Mouse (Mus musculus): ENCODE measurements around the gene Cldn8. TPM values are rescaled to one million over a fixed set of nuclear protein-coding genes. Genes with fewer than 3 reads are reported as not detected.

Gene Cldn8
- polyA plus RNA-seq (2015; fragmentation: Nextera tagmentation; extraction: Ambion mirVana) = 4.1 and 5.4 TPM in 2 replicates

DNA sequence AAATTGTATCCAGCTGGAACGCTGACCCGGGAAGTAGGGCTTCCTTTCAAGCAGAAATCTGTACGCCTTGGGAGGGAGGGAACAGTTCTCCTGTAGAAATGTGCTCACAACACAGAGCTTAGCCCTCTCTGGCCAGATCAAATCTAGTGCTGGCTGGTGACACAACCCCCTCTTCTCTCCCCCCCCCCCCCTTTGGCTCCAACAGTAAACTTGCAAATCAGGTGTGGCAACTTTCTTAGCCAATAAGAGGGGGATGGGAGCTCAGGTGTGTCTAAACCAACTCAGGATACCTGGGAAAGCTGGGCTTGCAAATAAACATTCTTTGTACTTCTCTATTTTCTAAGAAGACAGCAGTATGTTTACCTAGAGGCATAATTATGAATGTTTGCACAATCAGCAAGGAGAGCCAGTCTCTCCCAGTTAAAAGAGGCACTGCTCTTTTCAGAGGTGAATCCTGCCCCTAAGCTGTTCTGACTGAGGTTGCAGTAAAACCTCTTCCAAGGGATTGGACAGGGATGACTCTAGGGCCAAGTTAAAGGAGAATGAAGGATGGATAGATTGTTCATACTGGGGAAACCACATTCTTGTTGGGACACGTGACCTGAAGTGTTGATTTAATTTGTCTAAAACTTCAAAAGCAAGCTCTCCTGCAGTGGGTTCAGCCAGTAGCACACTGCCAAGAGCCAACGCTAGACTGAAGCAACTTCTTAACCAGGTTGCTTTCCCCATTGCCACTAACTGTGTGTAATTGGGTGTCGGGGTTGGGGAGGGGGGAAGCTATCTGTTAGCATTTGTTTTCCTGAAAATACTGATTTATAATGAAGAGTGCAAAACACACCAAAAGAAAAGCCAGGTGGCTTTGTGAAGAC, at the start of gene Cldn8:
TSS of gene Cldn8 (minus strand) at position 139 of the 869 bp plus-strand sequence.
- 67% methylated on average over 6 of the region's 6 CpGs for WGBS
- H3K4me1 ChIP-seq = no peaks in the 10 kb centered on the region
- peak within 1 kb of the TSS; percentile 9; the same call in 1 of the 2 replicates for H3K4me2 ChIP-seq (replicated peaks)
- H3K9me3 ChIP-seq = no peaks in the 10 kb centered on the region
- H3K9ac ChIP-seq = no peak within 1 kb of the TSS
- H3K27ac ChIP-seq = no peak within 1 kb of the TSS
- H3K36me3 ChIP-seq = no peaks in the 10 kb centered on the region
- H3K27me3 ChIP-seq = no peaks in the 10 kb centered on the region
- ATAC-seq (ENCODE audit: low FRiP score, low read depth) = no peak; the same call in 1 of the 2 replicates
- H3K4me3 ChIP-seq = peak within 1 kb of the TSS; percentile 14

- no peak overlapping the region for H3K9ac ChIP-seq
- no peak for ATAC-seq (ENCODE audit: low FRiP score, low read depth)
- H3K4me1 ChIP-seq = no peaks in the 10 kb centered on the region
- no peak overlapping the region for H3K4me2 ChIP-seq (replicated peaks)
- no peaks in the 10 kb centered on the region for H3K9me3 ChIP-seq
- no peak overlapping the region for H3K4me3 ChIP-seq
- WGBS = 84% methylated on average over 4 of the region's 4 CpGs
- H3K36me3 ChIP-seq = no peaks in the 10 kb centered on the region
- H3K27me3 ChIP-seq = no peaks in the 10 kb centered on the region; the same call in 1 of the 2 replicates
- H3K27ac ChIP-seq = no peak overlapping the region
These were observed 49.7 kb upstream of the Cldn8 start for GRCm38 (mm10) chr16:88612712-88613111.

DNA sequence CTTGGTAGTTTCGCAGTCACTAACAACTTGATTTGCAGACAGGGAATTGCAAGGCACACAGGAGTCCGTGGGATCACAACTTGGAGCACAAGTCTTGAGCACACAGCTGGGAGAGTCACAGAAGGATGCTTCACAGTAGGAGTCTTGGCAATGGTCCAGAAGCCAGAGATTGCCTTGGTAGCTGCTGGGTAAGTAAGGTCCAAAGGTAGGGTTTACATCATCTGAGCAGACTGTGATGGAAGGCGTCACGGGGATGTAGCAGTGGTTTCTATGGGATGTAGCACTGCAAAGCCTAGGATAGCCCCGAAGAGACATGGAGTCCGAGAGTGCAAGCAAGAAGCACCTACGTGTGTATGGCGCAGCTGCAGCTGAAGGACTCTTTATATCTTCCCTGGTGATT, 48.9 kb upstream of the Cldn8 start, which contains the start of gene Krtap24-1:
TSS of gene Krtap24-1 (minus strand) at position 358 of the 400 bp plus-strand sequence.
- H3K4me3 ChIP-seq = no peak within 1 kb of the TSS
- WGBS = 92% methylated on average over 8 of the region's 8 CpGs
- H3K4me2 ChIP-seq (replicated peaks) = no peak within 1 kb of the TSS
- no peaks in the 10 kb centered on the region for H3K36me3 ChIP-seq
- no peak within 1 kb of the TSS for H3K27ac ChIP-seq
- no peaks in the 10 kb centered on the region for H3K4me1 ChIP-seq
- no peak within 1 kb of the TSS for H3K9ac ChIP-seq
- H3K27me3 ChIP-seq = no peaks in the 10 kb centered on the region; the same call in 1 of the 2 replicates
- ATAC-seq (ENCODE audit: low FRiP score, low read depth) = no peak
- no peaks in the 10 kb centered on the region for H3K9me3 ChIP-seq

DNA sequence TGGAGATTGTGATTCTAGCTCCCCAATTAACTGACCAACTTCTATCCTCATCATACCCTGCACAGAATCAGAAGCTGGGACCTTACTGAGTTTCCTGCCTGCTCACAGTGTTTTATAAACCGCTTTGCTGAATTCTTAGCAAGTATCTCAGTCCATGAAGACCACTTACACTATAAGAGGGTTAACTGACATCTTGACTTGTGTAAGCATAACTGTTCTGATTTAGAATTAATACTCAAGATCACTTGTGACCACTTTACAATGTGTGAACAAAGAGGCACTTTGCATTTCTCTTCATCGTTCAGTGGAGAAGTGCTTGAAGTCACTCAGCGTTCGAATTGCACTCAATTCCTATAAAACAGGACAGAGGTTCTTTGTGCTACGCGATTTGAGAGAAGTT, 41.6 kb upstream of the Cldn8 start:
- H3K4me3 ChIP-seq = no peak overlapping the region
- H3K9me3 ChIP-seq = no peaks in the 10 kb centered on the region
- ATAC-seq (ENCODE audit: low FRiP score, low read depth) = no peak
- H3K27me3 ChIP-seq = peaks cover 18% of the 10 kb centered on the region
- no peak overlapping the region for H3K9ac ChIP-seq
- no peaks in the 10 kb centered on the region for H3K36me3 ChIP-seq
- 70% methylated on average over 6 of the region's 6 CpGs for WGBS
- H3K27ac ChIP-seq = no peak overlapping the region
- no peak overlapping the region for H3K4me2 ChIP-seq (replicated peaks)
- peaks cover 16% of the 10 kb centered on the region for H3K4me1 ChIP-seq

- ATAC-seq (ENCODE audit: low FRiP score, low read depth) = no peak
- H3K4me3 ChIP-seq = no peak overlapping the region
- WGBS = 43% methylated on average over 1 of the region's 1 CpGs
- no peaks in the 10 kb centered on the region for H3K9me3 ChIP-seq
- peaks cover 22% of the 10 kb centered on the region for H3K4me1 ChIP-seq
- no peak overlapping the region for H3K27ac ChIP-seq
- H3K4me2 ChIP-seq (replicated peaks) = no peak overlapping the region
- H3K36me3 ChIP-seq = no peaks in the 10 kb centered on the region
- peaks cover 26% of the 10 kb centered on the region for H3K27me3 ChIP-seq
- H3K9ac ChIP-seq = no peak overlapping the region
These were observed 39.5 kb upstream of the Cldn8 start for GRCm38 (mm10) chr16:88602464-88602863.

DNA sequence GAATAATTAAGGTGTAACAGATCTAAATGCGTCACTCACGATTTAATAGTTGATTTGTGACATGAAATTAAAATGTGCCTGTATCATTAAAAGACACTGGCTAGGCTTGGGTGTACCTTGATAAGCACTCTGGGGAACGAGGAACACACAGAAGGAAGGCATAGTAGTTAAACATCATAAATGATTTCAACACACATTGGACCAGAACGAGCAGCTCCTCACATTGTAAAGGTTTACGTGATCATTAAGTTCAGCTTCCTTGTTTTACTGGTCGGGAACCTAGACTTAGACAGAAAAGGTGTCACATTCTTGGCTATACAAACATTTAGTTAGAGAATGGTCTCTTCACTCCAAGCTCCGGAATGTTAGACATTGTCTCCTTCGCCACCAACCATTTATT, 37.3 kb upstream of the Cldn8 start:
- Histone ChIP-seq H3K36me3 (no peaks in the 10 kb centered on the region), H3K9ac (no peak overlapping the region), H3K4me3 (no peak overlapping the region), H3K4me2 (replicated peaks) (peak overlapping the region; percentile 56), H3K27ac (no peak overlapping the region), H3K27me3 (peaks cover 40% of the 10 kb centered on the region), H3K4me1 (peaks cover 22% of the 10 kb centered on the region), H3K9me3 (no peaks in the 10 kb centered on the region)
- ATAC-seq (ENCODE audit: low FRiP score, low read depth) = peak; percentile 31; the same call in 1 of the 2 replicates
- WGBS = 16% methylated on average over 8 of the region's 8 CpGs

GRCm38 (mm10) chr16:88599504-88600237, 36.7 kb upstream of the Cldn8 start:
- Histone ChIP-seq H3K9me3 (no peaks in the 10 kb centered on the region), H3K4me2 (replicated peaks) (peak overlapping the region; percentile 56), H3K4me3 (peak overlapping the region; percentile 23), H3K4me1 (peaks cover 22% of the 10 kb centered on the region), H3K27ac (0 out of 2 replicates have a peak overlapping the region, but pooled peaks have one; percentile 15), H3K36me3 (no peaks in the 10 kb centered on the region), H3K9ac (no peak overlapping the region), H3K27me3 (peaks cover 46% of the 10 kb centered on the region)
- WGBS = 3% methylated on average over 16 of the region's 16 CpGs
- ATAC-seq (ENCODE audit: low FRiP score, low read depth) = peak; percentile 88

- Histone ChIP-seq H3K27ac (no peak overlapping the region), H3K4me1 (no peaks in the 10 kb centered on the region), H3K9ac (no peak overlapping the region), H3K4me3 (no peak overlapping the region), H3K4me2 (replicated peaks) (no peak overlapping the region), H3K9me3 (no peaks in the 10 kb centered on the region), H3K36me3 (no peaks in the 10 kb centered on the region), H3K27me3 (peaks cover 27% of the 10 kb centered on the region)
- no peak for ATAC-seq (ENCODE audit: low FRiP score, low read depth)
These were observed 29.8 kb upstream of the Cldn8 start for GRCm38 (mm10) chr16:88592758-88593157.

DNA sequence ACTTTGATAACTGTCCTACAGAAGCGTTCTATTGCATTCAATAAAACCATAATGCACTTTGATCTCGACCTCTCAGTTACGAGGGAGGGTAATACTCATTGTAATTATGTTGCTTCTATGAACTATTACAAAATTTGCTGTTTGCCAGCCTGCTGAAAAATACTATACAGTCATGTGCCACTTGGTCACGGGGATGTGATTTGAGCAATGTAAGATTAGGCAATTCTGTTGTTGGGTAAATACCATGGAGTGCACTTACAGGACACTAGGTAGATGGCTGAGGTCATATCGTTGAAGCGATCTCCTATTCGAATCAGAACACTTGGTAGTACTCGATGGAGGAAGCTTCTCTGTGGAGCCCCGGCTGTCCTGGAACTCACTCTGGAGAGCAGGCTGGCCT, 20.4 kb upstream of the Cldn8 start:
- Histone ChIP-seq H3K4me2 (replicated peaks) (no peak overlapping the region), H3K27me3 (no peaks in the 10 kb centered on the region), H3K36me3 (no peaks in the 10 kb centered on the region), H3K9me3 (no peaks in the 10 kb centered on the region), H3K4me3 (no peak overlapping the region), H3K9ac (no peak overlapping the region), H3K4me1 (no peaks in the 10 kb centered on the region), H3K27ac (no peak overlapping the region)
- ATAC-seq (ENCODE audit: low FRiP score, low read depth) = no peak
- WGBS = 86% methylated on average over 9 of the region's 9 CpGs

DNA sequence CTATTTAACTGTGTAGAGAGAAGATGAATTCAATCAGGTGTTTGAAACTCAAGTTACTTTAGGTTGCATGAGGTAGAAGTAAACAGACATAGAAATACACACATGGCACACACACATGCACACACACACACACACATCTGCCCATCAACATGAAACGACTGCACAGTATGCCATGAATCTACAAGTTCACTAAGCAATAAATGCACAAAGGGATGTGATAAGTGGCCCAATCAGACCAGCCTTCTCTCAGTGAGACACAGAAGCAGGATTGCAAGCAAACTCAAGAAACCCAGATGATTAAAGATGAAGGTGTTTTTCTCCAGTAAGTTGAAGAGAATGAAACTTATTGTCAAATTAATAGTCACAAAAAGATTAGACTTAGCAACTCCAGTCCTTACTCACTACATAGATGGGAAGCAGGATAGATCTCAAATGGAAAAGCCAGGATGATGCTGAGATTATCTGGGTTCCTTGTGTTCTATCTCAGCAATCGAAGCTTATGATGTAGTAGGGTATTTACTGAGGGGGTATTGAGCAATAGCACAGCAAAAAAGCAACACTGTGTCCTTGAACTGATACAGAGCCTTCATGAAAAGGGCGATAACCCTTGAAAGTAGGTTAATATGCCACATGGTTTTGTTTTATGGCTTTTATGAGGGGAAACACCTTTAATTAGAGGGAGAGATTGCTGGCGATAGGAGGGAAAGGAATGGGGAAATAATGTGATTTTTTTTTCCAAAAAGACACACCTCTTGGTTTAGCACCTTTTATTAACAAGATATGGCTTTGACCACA, 13.1 kb upstream of the Cldn8 start:
- Histone ChIP-seq H3K4me2 (replicated peaks) (no peak overlapping the region), H3K4me3 (no peak overlapping the region), H3K9ac (no peak overlapping the region), H3K4me1 (no peaks in the 10 kb centered on the region), H3K27ac (no peak overlapping the region), H3K27me3 (no peaks in the 10 kb centered on the region), H3K9me3 (no peaks in the 10 kb centered on the region), H3K36me3 (no peaks in the 10 kb centered on the region)
- 46% methylated on average over 4 of the region's 4 CpGs for WGBS
- no peak for ATAC-seq (ENCODE audit: low FRiP score, low read depth)

GRCm38 (mm10) chr16:88572904-88573404, 10.0 kb upstream of the Cldn8 start:
- H3K27me3 ChIP-seq = no peaks in the 10 kb centered on the region
- H3K27ac ChIP-seq = no peak overlapping the region
- 85% methylated on average over 5 of the region's 5 CpGs for WGBS
- no peak overlapping the region for H3K4me2 ChIP-seq (replicated peaks)
- H3K4me1 ChIP-seq = no peaks in the 10 kb centered on the region
- no peaks in the 10 kb centered on the region for H3K36me3 ChIP-seq
- no peak for ATAC-seq (ENCODE audit: low FRiP score, low read depth)
- no peaks in the 10 kb centered on the region for H3K9me3 ChIP-seq
- no peak overlapping the region for H3K4me3 ChIP-seq
- H3K9ac ChIP-seq = no peak overlapping the region
